Mouse (Mus musculus) central nervous system, embryonic 14 days (tissue): ENCODE results near the gene Eif2d. TPM values are rescaled to one million over a fixed set of nuclear protein-coding genes. Genes with fewer than 3 reads are reported as not detected.

Experiments
- polyA plus RNA-seq: library from polyadenylated mRNA; depleted of rRNA; stranded (reverse); fragments of >200 nt; gene quantifications from 2 replicates; pipeline ENCODE4 v1.2.3, GENCODE M21; 2012; rRNA removed

Eif2d gene
- polyA plus RNA-seq: 62.3 and 62.6 TPM in 2 replicates

DNA sequence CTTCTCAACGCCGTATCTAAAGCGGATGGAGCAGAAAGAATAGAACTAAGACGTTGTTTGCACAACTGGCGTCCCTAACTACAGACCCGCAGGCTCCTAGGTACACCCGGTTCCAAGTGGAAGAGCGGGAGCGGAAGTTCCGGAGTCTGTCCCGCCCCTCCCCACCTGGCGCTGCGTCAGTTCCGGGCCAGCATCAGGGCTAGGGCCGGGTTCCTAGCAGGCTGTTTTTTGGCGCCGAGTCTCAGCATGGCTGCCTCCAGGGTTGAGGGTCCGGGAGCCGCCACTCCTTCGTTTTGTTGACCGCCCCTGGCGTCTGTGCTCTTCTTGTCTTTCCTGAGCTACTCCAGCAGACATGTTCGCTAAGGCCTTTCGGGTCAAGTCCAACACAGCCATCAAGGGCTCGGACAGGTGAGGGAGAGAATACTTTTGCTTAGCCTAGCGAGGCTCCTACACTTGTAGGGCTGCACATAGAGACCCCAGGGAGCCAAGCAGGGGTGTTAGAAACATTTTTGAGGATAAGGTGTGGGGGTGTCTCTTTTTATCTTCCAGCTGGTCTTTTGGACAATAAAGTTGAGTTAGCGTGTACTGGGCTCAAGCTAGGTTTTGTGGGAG lies at the start of gene Eif2d:
Eif2d (plus strand) TSS at position 164 of the 612 bp plus-strand sequence.

GRCm38 (mm10) chr1:131138191-131139016 lies 14.6 kb upstream of the Eif2d start, which contains the start of gene Dyrk3:
Dyrk3 (minus strand) TSS chr1:131138340.

Other genes starting within 250 kb of the Eif2d start
- not detected in 2 replicates for gene Il20, start 241.7 kb upstream of the Eif2d start, polyA plus RNA-seq
- gene Il19, start 213.1 kb upstream of the Eif2d start, polyA plus RNA-seq: 0.10 and 0.11 TPM in 2 replicates
- not detected in 2 replicates for gene Il10, start 133.3 kb upstream of the Eif2d start, polyA plus RNA-seq
- 51.5 and 53.9 TPM in 2 replicates for gene Mapkapk2, start 55.4 kb upstream of the Eif2d start, polyA plus RNA-seq
- 10.2 and 12.7 TPM in 2 replicates for gene Dyrk3, start 14.8 kb upstream of the Eif2d start, polyA plus RNA-seq
- 2.1 and 3.3 TPM in 2 replicates for gene Rassf5, start 92.1 kb downstream of the Eif2d start, polyA plus RNA-seq
- 2.3 and 5.5 TPM in 2 replicates for gene Ikbke, start 126.4 kb downstream of the Eif2d start, polyA plus RNA-seq